Mouse (Mus musculus) urinary bladder, postnatal 4 days (tissue): Measurements from ENCODE around the gene Olfr1080.
"Not testable (repeated sequence)": the region's sequence is repeated elsewhere in the genome, so short reads cannot be mapped to it uniquely, and the experiment has no call there.

Source experiments
- DNase-seq, 2 experiments: peaks; one replicate each; pipeline ENCODE4 v3.0.0; 2021 to 2022; ENCODE audit warnings: low spot score in 2 of 2

The Olfr1080 gene

GRCm38 (mm10) chr2:86558135-86558534 is at the start of gene Olfr1080:
Gene Olfr1080, minus strand, starts transcription at chr2:86558235.
- not testable (repeated sequence) for DNase-seq

GRCm38 (mm10) chr2:86598866-86599265 is 40.8 kb upstream of the Olfr1080 start, which contains the start of gene Olfr1082:
Gene Olfr1082, minus strand, starts transcription at chr2:86598966.
- not testable (repeated sequence) for DNase-seq

- DNase-seq = no peak
These were observed 15.7 kb downstream of the Olfr1080 start, which contains the start of gene Olfr1079 for GRCm38 (mm10) chr2:86542380-86542779. Gene Olfr1079, minus strand, starts transcription at chr2:86542480.

- no peak for DNase-seq
These were observed 27.0 kb downstream of the Olfr1080 start for GRCm38 (mm10) chr2:86530991-86531390.

- DNase-seq = no peak
These were observed 49.9 kb downstream of the Olfr1080 start, which contains the start of gene Olfr1076 for GRCm38 (mm10) chr2:86508161-86508560. Gene Olfr1076, plus strand, starts transcription at chr2:86508461.
